Mouse (Mus musculus) E14TG2a.4 (cell line): ENCODE results near the gene Kctd2.

Experiments used
- CTCF ChIP-seq: conservative IDR thresholded peaks from 2 replicates; pipeline ENCODE4 v1.5.1; 2014; ENCODE audit warnings: low read length
- NANOG ChIP-seq: IDR thresholded peaks from 2 replicates; pipeline ENCODE4 v1.6.1; 2014; ENCODE audit warnings: borderline replicate concordance, low read length, mixed read lengths

GRCm38 (mm10) chr11:115381276-115381675, 38.7 kb upstream of the Kctd2 start:
- TF ChIP-seq CTCF = no peak
- TF ChIP-seq NANOG = no peak
